Mouse (Mus musculus): ENCODE data around the gene Idi2.
"Not testable (repeated sequence)": the region's sequence is repeated elsewhere in the genome, so short reads cannot be mapped to it uniquely, and the experiment has no call there.

Gene Idi2

GRCm38 (mm10) chr13:8995990-8996786 is 43.5 kb downstream of the Idi2 start, which contains the start of gene Gtpbp4:
TSS of gene Gtpbp4 (minus strand) at chr13:8996083.
- peak; percentile 98 for DNase-seq (ENCODE audit: low read depth, low spot score)

- not testable (repeated sequence) for DNase-seq (ENCODE audit: low read depth, low spot score)
Measured at GRCm38 (mm10) chr13:8997221-8997620, 44.6 kb downstream of the Idi2 start.

GRCm38 (mm10) chr13:8999464-8999863 is 46.8 kb downstream of the Idi2 start:
- DNase-seq (ENCODE audit: low read depth, low spot score) = no peak

- no peak for DNase-seq (ENCODE audit: low read depth, low spot score)
Measured at GRCm38 (mm10) chr13:9003306-9003705, 50.6 kb downstream of the Idi2 start.

Measured in ES-CJ7 (cell line).